Mouse (Mus musculus) kidney, postnatal 4 days (tissue): ENCODE data around the gene Hist1h3c.
"Not testable (repeated sequence)": the region's sequence is repeated elsewhere in the genome, so short reads cannot be mapped to it uniquely, and the experiment has no call there.

ENCODE experiments used
- DNase-seq, 2 experiments: peaks; one replicate each; pipeline ENCODE4 v3.0.0; 2021; ENCODE audit warnings: mixed read lengths in 2 of 2

The Hist1h3c gene

GRCm38 (mm10) chr13:23745381-23746161 is at the start of gene Hist1h3c:
Hist1h3c (minus strand) TSS chr13:23745602.
- peak; percentile 88 to 91 for DNase-seq

DNA sequence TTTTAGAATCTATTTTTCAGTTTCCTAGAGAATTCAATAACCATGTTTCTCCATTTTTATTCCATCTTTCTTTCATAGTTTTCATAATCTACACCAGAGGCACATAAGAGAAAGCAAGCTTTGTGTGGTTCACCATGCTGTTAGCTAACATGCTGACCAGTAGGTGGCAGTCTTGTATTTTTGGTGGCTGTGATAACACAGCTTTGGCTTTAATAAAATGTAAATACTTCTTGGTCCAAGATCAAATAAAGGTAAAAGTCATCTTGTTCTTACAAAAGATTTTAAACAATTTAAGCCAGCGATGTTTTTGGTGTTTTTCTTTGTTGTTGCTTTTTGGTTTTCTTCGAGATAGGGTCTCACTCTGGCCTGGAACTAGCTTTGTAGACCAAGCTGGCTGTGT is 47.1 kb upstream of the Hist1h3c start:
- DNase-seq = peak; percentile 56 to 59

DNA sequence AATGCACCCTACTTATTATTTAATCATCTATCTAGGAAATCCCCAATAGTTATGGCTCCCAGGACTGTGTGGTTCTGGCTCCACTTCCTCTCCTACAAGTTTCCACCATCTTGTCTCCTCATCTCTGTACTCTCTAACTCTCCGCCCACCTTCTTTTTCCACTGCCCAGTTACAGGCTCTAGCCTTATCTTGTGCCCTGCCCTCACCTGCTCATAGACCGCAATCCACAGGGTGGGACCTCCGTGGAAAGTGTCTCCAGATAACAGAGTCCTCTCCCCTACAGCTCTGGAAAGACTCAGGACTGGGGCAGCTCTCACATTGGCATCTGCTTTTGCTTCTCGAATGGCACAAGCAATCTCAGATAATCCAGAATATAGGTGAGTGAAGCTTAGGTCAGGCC is 33.6 kb upstream of the Hist1h3c start:
- DNase-seq = no peak

- no peak for DNase-seq
Measured at GRCm38 (mm10) chr13:23778339-23778738, 32.9 kb upstream of the Hist1h3c start.

DNA sequence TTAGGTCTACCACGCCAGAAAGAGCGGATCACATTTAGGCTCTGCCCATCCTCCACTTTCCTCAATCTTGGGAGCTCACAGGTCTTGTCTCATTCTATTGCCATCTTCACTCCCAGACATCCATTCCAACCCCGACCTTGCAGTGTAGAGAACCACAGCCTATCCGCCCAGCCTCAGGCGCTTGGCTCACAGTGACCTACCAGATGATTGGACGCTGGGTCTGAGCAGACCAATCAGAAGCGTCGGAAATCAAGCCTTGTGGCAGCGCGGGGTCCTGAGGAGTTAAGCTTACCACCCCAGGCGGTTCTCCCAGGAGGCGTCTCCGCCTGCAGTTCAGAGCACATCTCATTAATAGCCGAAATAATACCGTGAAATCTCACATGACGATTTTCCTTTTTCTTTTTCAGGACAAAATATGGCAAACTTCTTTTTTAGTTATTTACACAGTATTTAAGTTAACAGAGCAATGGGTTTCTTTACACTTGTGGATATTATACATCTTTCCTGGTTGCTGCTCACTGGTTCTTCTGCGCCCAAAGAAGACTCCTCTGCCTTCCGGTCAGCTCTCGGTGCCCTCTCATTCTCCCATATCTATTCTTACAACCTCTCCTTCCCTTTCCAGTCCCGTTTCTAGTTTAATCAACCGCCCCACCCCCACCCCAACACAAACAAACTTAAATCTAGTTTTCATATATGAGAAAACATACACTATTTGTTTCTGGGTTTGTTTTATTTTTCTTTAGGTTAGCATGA is 27.3 kb upstream of the Hist1h3c start:
- peak; percentile 51 to 63 for DNase-seq

GRCm38 (mm10) chr13:23769613-23770012 is 24.2 kb upstream of the Hist1h3c start, which contains the start of gene Trim38:
Trim38 (plus strand) TSS chr13:23769913.
- DNase-seq = not testable (repeated sequence)

DNA sequence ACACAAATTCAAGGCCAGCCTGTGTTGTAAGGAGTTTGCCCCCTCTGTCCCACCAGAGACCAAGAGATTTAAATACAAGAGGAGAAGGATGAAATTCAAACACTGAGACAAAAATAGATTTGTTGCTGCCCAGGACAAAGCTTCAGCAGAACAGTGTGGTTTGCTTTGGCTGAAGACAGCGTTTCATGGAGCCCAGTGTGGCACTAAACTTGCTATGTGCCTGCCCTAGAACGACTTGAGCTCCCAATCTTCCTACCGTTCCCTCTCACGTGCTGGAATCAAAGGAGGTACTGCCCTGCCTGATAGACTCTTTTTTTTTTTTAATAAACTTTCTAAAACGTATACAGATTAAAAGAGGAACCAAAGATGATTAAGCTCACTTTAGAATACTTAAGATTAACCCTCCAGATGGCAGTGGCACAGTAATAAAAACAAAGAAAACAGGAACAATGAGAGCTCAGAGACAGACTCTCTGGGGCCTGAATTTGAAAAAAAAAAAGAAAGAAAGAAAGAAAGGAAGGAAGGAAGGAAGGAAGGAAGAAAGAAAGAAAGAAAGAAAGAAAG is 23.5 kb upstream of the Hist1h3c start:
- DNase-seq = no peak

DNA sequence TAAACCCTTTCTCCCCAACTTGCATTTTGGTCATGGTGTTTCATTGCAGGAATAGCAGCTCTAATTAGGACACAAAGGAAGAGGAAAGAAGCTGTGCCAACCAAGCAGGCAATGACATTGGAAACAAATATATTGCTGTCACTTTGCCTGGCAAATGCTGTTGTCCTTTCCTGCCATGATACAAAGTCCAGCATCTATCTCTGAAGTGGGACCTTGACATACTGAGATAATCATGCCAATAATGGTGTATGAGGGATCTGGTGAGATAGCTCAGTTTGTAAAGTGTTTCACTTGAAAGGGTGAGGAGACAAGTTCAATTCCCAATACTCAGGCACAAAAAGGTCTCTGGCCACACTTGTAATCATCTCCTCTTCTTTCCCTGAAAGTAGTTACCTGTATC is 21.4 kb upstream of the Hist1h3c start:
- DNase-seq = no peak

GRCm38 (mm10) chr13:23765172-23765513 is 19.7 kb upstream of the Hist1h3c start:
- no peak for DNase-seq

GRCm38 (mm10) chr13:23764324-23765171 is 19.1 kb upstream of the Hist1h3c start:
- DNase-seq = no peak

DNA sequence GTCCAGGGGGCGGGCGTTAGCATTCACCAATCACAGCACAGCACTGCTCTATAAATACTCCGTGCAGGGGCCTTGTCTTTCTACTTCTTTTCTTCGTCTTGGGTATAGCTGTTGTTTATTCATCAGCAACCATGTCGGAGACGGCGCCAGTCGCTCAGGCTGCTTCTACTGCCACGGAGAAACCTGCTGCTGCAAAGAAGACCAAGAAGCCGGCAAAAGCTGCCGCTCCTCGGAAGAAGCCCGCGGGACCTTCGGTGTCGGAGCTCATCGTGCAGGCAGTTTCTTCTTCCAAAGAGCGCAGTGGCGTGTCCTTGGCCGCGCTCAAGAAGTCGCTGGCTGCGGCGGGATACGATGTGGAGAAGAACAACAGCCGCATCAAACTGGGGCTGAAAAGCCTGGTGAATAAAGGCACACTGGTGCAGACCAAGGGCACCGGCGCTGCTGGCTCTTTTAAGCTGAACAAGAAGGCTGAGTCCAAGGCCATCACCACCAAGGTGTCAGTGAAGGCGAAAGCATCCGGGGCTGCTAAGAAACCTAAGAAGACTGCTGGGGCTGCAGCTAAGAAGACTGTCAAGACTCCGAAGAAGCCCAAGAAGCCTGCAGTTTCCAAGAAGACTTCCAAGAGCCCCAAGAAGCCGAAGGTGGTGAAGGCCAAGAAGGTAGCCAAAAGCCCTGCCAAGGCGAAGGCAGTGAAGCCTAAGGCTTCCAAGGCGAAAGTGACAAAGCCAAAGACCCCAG is 18.4 kb upstream of the Hist1h3c start, which contains the start of gene Hist1h1a:
TSS of gene Hist1h1a (plus strand) at position 81 of the 738 bp plus-strand sequence.
- peak; percentile 88 to 93 for DNase-seq

GRCm38 (mm10) chr13:23763242-23763585 is 17.8 kb upstream of the Hist1h3c start:
- DNase-seq = no peak

- DNase-seq = peak; percentile 58 to 75
Measured at GRCm38 (mm10) chr13:23761871-23762821, 16.7 kb upstream of the Hist1h3c start, which contains the start of gene Hist1h3a. Hist1h3a (minus strand) TSS chr13:23762386.

- DNase-seq = peak; percentile 99
Measured at GRCm38 (mm10) chr13:23760972-23761864, 15.8 kb upstream of the Hist1h3c start, which contains the start of gene Hist1h4a. Hist1h4a (minus strand) TSS chr13:23761230.

DNA sequence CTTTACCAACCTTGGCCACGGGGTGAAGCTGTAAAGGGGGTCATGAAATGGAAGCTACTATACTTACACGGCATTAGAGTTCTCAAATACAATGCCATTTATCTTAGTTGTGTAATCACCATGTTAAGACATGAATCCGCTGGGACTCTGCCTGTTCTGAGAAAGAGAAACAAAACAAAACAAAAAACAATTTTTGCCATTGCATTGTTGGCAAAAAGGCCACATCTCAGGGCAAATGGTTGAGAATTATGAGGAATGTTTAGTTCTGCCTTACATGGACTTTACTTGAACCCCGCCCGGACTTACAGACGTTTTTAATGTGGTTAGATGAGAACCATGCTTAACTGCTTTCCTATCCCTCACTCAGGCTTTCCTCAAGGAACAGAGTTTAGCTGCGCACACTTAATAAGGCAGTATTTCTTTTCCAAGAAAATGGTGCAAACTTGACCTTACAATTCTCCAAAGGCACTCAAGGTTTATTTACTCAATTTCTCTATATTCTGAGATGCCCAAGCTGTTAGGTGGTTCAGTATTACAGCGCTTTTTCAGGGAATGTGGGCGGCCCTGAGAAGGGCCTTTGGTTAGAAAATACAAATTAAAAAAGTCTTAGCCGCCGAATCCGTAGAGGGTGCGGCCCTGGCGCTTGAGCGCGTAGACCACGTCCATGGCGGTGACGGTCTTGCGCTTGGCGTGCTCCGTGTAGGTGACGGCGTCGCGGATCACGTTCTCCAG is 15.0 kb upstream of the Hist1h3c start:
- peak in 1 of 2 experiments; percentile 46 for DNase-seq

DNA sequence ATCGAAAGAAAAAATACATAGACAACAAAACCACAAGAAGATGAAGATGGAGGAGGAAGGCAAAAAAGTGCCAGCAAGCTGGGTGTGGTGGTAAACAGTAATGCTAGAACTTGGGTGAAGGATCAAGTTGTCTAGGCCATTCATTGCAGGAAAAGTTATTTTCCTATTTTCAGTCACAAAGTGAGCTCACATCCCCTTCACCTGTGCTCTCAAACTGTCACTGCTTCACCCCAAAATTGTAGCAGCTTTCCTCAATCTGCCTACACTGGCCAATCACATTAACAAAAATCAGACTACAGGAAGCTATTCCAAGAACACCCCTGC is 14.5 kb upstream of the Hist1h3c start:
- peak in 1 of 2 experiments; percentile 50 for DNase-seq

DNA sequence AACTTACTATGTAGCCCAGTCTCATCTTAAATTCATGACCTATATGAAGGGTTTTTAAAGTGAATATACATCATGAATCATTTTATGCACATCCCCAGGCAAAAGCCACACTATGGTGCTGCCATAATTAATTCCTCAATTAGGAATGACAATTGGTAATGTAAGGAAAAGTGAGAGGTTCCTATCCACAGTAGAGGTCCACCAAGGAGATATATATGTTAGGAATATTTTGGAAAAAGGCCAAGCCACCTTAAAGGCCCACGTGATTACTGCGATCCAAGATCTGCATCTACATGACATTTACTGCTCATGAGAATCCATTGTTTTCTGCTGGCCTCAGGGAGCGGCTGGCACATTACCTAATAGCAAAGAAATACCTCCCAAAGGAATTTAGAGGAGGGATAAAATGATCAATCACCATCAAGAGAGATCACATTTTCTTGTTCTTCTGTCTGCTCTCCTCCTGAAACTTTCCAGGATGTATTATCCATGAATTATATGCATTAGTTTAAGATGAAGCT is 13.9 kb upstream of the Hist1h3c start:
- DNase-seq = no peak

- no peak for DNase-seq
Measured at GRCm38 (mm10) chr13:23757921-23758320, 12.5 kb upstream of the Hist1h3c start.
